Mouse (Mus musculus) inflammation-experienced regulatory T-cells, adult 16 weeks (primary cell): ENCODE results near the gene Cenpf. TPM values are rescaled to one million over a fixed set of nuclear protein-coding genes. Genes with fewer than 3 reads are reported as not detected.

ENCODE experiments used
- polyA plus RNA-seq: library from polyadenylated mRNA; unstranded; fragments of 100-300 nt; shearing (Covaris generic); gene quantifications from one replicate; pipeline ENCODE4 v1.2.1, GENCODE M21; 2017

Gene Cenpf
- polyA plus RNA-seq, result 4.1 TPM

GRCm38 (mm10) chr1:189687654-189688387 is at the start of gene Cenpf:
TSS of gene Cenpf (minus strand) at chr1:189688086.

DNA sequence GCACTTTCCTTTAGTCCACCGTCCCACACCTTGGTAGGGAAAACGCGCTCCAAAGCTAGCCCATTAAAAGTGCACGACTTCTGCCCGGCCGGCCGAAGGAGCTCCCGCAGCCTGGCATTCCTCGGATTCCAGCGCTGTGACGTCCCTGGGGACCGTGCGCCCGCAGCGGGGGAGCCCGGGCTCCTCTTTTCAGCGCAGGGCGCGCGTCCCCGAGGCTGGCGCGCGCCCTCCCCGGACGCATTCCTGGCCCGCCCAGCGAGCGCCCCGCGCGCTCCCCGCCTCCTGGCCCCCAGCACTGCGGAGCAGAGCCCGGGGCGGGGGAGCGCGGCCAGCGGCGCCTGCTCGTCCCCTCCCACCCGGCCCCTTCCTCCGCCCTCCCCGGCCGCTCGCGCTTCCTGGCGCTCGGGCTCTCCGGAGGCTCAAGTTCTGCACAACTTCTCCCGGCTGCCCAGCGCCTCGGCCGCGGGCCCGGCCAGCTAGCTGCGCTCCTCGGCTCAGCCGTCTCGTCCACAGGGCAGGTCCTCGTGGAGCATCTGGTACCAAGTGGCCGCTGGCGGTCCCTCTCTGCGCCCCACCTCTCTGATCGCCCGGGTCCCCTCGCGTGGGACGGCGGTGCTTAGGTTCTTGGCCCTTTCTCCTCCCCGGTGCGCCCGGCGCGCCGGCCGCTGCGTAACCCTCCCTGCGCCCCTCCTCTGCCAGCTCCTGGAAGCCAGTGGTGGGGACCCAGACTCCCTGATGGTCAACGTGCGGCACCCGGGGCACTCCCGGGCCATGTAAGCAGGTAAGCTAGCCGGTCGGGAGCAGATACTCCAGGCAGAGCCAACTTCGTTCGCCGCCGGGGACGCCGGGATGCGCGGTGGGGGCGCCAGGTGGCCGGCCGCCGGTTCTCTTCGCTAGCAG is 40.2 kb upstream of the Cenpf start, which contains the start of gene Ptpn14:
Gene Ptpn14 (plus strand): TSS at position 385 of the 900 bp plus-strand sequence.

Other genes with a start within 250 kb of the Cenpf start
- 0.06 TPM for gene Ptpn14, start 40.2 kb upstream of the Cenpf start, polyA plus RNA-seq
- gene Smyd2, start 234.3 kb upstream of the Cenpf start, polyA plus RNA-seq, result 9.7 TPM